Mouse (Mus musculus) thymus, postnatal 25 days (tissue): Measurements from ENCODE around the gene Baz1b.

ENCODE experiments used
- DNase-seq: peaks from one replicate; pipeline ENCODE4 v3.0.0; 2022

Gene Baz1b

GRCm38 (mm10) chr5:135186621-135187348, at the start of gene Baz1b:
Gene Baz1b, plus strand, starts transcription at chr5:135187264.
- peak; percentile 97 for DNase-seq

GRCm38 (mm10) chr5:135139881-135140280, 47.2 kb upstream of the Baz1b start:
- DNase-seq = no peak

GRCm38 (mm10) chr5:135144469-135144868, 42.6 kb upstream of the Baz1b start:
- DNase-seq = no peak

DNA sequence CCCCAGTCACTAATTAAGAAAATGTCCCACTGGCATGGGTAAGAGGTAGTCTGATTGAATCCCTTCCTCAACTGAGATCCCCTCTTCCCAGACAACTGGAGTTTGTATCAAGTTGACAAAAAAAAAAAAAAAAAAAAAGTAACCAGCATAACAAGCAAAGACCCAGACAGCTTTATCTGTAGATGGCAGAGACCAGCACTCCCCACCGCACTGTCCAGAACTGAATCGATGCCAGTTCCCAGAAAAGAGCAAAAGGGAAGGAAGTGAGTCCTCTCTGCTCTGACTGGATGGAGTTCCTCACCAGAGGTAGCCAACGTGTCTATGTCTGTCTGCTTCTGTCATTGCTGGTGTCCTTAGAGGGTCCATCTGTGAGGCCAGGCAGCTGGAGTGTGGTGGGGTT, 41.5 kb upstream of the Baz1b start:
- no peak for DNase-seq

DNA sequence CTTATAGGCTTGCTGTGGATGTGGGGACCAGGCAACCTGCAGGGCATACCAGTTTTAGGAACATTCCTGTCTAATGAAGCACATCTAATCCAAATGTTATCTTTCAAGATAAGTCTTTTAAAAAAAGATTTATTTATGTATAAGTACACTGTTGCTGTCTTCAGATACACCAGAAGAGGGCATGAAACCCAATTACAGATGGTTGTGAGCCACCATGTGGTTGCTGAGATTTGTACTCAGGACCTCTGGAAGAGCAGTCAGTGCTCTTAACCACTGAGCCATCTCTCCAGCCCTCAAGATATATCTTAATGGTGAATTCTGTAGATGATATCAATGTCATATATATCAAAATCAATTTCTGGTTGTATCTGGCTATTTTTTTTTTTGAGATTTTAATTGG, 41.1 kb upstream of the Baz1b start:
- no peak for DNase-seq

DNA sequence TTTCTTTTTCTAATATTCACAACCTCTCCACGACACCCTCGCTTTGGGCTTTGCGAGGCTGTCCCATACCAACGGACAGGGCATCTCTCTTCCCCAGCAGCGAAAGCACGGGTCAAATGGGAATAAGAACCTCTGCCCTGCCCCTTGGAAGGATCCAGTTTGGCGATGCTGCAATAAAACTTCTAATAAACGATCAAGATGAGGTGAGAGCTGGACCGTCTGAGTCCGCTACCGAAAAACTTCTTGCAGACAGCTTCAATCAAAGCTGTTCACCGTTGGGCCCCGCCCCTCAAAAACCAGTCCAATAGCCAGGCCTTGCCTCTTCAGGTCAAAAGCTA, 38.4 kb upstream of the Baz1b start:
- DNase-seq = no peak

- peak; percentile 99 for DNase-seq
Observed at GRCm38 (mm10) chr5:135149053-135149819, 37.8 kb upstream of the Baz1b start, which contains the start of gene Tbl2. Gene Tbl2, plus strand, starts transcription at chr5:135149657.

DNA sequence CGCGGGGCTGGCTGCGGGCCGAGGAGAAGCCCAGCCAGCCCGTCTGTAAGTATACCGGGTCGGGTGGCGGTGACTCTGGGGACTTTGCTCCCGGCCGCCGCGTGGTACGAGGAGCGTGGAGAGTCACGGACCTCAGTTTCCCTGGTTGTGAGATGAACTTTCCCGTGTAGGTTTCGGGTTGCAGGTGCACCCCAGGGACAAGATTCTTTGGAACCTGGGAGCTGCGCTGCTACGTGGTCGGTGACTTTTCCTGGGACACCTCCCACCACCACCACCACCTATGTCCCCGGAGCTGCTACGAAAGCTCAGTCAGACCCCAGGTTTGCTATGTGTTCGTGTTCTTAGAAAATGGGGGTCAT, 37.3 kb upstream of the Baz1b start:
- no peak for DNase-seq

- DNase-seq = no peak
Observed at GRCm38 (mm10) chr5:135156496-135156895, 30.6 kb upstream of the Baz1b start.

DNA sequence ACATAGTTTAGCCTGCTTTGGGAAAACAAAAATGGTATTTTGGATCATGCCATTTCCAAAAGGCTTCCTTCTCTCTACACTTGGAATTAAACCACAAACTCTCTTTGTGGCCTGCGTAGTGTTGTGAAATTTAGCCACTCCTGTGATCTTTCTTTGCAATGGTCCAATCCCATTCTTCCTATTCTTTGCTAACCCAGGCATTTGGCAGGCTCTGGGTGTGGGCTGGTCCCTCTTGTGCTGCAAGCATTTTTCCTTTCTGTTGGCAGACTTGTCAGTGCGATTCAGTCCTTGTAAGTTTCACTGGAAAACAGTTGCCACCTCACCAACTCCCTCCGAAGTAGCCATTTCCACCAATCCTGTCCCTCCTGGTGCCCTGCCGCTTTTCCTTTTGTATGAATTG, 25.8 kb upstream of the Baz1b start:
- no peak for DNase-seq

- DNase-seq = no peak
Observed at GRCm38 (mm10) chr5:135161650-135162049, 25.4 kb upstream of the Baz1b start.

DNA sequence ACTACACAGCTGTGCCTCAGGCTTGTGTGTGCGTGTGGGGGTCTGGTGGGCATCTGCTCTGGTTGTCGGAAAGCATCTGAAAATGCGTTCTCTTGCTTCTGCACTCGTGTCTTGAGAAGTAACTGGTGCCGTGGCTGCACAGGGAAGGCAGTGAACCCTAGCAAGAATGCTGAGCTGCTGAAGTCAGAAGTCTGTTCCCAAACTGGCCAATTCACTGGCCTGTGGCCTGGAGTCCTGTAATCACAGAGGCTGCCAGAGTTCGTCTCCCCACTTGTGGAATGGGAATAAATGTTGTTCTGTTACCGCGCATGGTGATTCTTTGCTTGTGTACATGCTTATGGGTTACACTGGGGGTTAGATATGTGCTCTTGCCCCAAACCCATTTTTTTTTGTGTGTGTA, 24.7 kb upstream of the Baz1b start:
- DNase-seq = no peak

DNA sequence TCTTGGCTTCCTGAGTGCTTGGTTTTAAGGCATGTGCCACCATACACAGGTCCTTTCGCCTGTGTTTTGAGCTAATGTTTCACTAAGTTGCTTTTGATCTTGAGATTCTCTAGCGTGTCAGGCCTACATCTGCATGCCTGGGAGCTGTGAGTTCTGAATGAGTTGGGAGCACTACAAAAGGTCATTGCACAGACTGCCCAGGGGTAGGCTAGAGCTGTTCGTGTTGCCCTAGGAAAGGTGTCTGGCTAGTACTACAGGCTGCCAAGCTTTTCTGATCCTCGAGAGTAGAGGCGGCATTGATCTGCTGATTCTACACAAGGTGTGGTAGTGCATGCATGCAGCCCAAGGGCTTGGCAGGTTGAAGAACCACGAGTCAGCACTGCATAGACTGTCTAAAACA, 24.2 kb upstream of the Baz1b start:
- DNase-seq = no peak

DNA sequence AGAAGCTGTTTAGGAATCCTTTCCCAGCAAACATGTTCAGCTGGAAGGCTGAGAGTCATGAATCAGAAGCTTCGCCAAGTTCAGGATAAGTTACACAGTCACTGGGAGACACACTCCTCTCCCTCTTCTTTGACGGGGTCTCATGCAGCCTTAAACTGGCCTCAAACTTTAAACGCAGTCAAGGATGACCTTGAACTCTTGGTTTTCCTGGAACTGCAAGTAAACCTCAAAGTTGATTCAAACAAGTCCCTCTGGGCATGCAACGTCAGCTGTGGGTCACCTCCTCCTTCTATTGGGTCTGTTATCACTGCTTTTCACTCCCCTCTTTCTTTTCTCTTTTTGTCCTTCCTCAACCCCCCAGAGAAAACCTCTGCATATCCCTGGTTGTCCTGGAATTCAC, 20.2 kb upstream of the Baz1b start:
- DNase-seq = no peak

DNA sequence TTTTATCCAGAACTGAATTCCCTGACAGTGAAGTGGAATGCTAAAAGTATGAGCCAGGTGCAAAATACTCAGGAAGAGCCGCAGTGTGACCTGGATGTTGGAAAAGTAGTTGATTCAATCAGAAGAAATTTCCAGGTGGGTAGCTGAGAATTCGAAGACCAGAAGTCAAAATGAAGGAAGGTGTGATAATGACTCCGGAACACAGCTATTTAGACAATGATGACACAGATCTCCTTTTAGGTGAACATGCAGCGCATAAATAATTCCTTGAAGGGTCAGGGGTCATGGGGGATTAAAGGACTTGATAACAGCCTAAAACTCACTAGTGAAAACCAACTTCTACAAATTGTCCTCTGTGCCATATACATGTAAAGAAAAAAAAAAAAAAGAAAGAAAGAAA, 19.6 kb upstream of the Baz1b start:
- DNase-seq = no peak

DNA sequence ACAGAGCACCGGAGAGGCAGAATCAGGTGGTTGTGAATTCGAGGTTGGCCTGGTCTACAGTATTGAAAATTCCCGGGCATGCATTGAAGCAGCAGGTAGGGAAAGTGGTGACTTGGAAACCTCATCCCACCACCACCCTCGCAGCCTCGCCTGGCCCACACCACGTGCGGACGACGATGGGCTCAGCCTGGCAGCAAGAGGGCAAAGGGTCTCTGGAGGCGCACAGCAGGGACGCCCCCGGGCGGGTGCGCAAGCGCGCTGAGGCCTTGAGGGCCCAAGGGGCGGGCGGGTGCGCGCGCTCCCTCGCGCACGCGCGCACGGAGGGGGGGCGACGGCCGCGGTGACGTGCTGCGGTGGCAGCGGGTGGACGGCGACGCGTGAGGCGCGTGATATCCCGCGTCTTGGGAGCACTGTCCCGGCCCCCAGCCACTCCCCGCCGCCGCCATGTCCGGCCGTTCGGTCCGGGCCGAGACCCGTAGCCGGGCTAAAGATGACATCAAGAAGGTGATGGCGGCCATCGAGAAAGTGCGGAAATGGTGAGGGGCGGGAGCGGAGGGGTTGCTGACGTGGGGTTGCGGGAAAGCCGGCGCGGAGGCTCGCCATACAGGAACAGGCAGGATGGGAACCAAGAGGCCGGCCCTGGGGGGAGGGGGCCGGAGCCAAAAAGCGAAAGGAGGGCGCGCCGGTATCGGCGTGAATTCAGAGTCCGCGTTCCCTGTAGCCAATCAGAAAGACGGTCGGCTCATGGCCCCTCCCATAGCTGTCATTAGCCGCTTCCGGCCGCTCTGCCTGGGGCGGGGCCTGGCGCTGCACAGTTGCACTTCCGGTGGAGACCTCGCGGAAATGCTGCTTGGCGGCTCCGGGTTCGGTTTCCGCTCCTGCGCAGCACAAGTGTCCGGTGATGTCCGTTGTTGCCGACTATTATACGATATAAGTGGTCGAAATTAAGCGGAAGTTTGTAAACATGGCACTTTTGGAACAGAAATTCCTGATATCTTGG, 18.7 kb upstream of the Baz1b start, which contains the start of gene Bcl7b:
Gene Bcl7b, plus strand, starts transcription at position 221 of the 1,000 bp plus-strand sequence.
- DNase-seq = peak; percentile 96

GRCm38 (mm10) chr5:135169479-135169878, 17.6 kb upstream of the Baz1b start:
- DNase-seq = no peak

DNA sequence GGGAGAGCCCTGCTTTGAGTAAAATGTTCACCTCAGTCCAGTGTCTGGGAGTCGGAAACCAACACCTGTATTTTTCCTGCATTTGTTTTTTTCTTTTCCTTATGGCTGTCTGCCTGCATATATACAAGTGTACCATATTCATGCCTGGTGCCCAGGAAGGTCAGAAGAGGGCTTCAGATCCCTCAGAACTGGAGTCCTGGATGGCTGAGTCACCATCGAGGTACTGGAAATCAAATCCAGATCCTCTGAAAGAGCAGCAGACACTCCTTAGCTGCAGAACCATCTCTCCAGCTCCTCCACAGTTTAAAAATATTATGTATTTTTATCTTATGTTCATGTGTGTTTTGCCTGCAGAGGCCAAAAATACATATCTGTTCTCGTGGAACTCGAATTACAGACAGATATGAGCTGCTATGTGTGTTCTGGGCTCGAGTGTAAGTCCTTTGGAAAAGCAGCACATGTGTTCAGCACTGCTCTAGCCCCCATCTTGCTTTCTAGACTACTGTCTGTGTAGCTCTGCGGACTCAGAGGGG, 15.3 kb upstream of the Baz1b start:
- DNase-seq = no peak

- DNase-seq = no peak
Observed at GRCm38 (mm10) chr5:135172986-135173385, 14.1 kb upstream of the Baz1b start.

DNA sequence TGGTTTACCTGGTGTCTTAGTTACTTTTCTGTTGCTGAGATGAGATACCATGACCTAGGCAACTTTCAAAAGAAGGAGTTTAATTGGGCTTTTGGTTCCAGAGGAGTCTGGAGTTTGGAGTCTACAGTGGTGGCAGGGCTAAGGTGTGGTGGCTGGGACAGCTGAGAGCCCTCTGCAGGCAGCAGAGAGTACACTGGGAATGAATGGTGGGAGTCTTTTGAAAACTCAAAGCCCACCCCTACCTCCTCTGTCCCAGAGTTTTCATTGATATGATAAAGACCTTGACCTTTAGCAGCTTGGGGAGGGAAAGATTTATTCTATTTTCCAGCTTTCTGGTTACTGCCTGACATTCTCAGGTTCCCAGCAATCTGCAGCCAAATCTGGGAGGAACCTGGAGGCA, 12.0 kb upstream of the Baz1b start:
- no peak for DNase-seq

DNA sequence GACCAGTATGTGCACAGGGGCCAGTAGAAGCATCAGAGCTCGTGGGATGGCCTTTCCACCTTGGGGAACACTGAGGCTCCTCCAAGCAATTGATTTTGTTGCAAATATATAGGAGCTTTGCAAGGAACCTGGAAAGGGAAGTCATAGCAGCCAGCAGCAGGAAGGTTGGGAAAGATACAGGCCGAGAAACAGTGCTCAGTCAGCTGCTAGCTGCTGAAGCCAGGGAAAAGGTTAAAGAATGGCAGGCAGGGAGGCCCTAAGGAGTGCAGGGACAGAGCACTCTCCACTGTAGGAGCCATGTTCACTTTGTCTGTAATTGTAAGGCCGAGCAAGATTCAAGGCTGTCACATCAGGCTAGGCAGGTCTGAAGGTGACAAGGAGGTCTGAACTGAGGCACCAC, 8.5 kb upstream of the Baz1b start:
- no peak for DNase-seq

GRCm38 (mm10) chr5:135178996-135179395, 8.1 kb upstream of the Baz1b start:
- DNase-seq = no peak

DNA sequence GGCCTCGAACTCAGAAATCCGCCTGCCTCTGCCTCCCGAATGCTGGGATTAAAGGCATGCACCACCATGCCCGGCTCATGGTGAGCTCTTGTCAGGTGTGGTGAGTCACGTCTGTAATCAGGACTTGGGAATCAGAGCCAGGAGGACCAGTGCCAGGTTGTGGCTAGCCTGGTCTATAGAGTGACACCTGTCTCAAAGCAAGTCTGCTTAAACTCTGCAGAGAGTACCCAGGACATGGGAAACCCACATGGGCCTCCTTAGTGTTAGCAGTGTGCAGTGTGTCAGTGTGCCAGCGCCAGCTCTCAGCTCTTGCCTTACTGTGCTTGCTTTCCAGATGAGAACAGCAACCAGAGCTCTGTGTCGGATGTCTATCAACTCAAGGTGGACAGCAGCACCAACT, 7.4 kb upstream of the Baz1b start:
- no peak for DNase-seq
